Mouse (Mus musculus) yolk sac, embryonic 10.5 days (tissue): ENCODE results near the gene Sigirr.

Source experiments
- DNase-seq: peaks from one replicate; pipeline ENCODE4 v3.0.0-alpha.2; 2017; ENCODE audit warnings: low spot score

The Sigirr gene

GRCm38 (mm10) chr7:141099911-141100691, at the start of gene Sigirr:
TSS of gene Sigirr (minus strand) at chr7:141100572.
- peak; percentile 84 for DNase-seq

- DNase-seq: peak; percentile 21
Observed at GRCm38 (mm10) chr7:141148639-141149038, 48.3 kb upstream of the Sigirr start.

GRCm38 (mm10) chr7:141147044-141147443, 46.7 kb upstream of the Sigirr start:
- no peak for DNase-seq

GRCm38 (mm10) chr7:141146043-141146595, 45.7 kb upstream of the Sigirr start:
- no peak for DNase-seq

GRCm38 (mm10) chr7:141145403-141145802, 45.0 kb upstream of the Sigirr start:
- DNase-seq: no peak

GRCm38 (mm10) chr7:141144650-141145049, 44.3 kb upstream of the Sigirr start:
- DNase-seq: no peak

GRCm38 (mm10) chr7:141143861-141144260, 43.5 kb upstream of the Sigirr start:
- no peak for DNase-seq

- DNase-seq: no peak
Observed at GRCm38 (mm10) chr7:141143112-141143511, 42.7 kb upstream of the Sigirr start.

- no peak for DNase-seq
Observed at GRCm38 (mm10) chr7:141141326-141141725, 41.0 kb upstream of the Sigirr start.

GRCm38 (mm10) chr7:141131904-141132755, 31.8 kb upstream of the Sigirr start:
- DNase-seq: peak; percentile 32

- peak; percentile 93 for DNase-seq
Observed at GRCm38 (mm10) chr7:141131024-141131820, 30.9 kb upstream of the Sigirr start.

GRCm38 (mm10) chr7:141123517-141123856, 23.1 kb upstream of the Sigirr start:
- DNase-seq: no peak

- DNase-seq: peak; percentile 100
Observed at GRCm38 (mm10) chr7:141122689-141123516, 22.5 kb upstream of the Sigirr start.

- DNase-seq: peak; percentile 67
Observed at GRCm38 (mm10) chr7:141122245-141122644, 21.9 kb upstream of the Sigirr start, which contains the start of gene Ptdss2. TSS of gene Ptdss2 (plus strand) at chr7:141122382.

- DNase-seq: peak; percentile 86
Observed at GRCm38 (mm10) chr7:141121051-141121531, 20.7 kb upstream of the Sigirr start.

GRCm38 (mm10) chr7:141120605-141121004, 20.2 kb upstream of the Sigirr start:
- no peak for DNase-seq

GRCm38 (mm10) chr7:141119487-141119886, 19.1 kb upstream of the Sigirr start:
- peak; percentile 20 for DNase-seq

- DNase-seq: peak; percentile 60
Observed at GRCm38 (mm10) chr7:141117636-141118035, 17.3 kb upstream of the Sigirr start, which contains the start of gene Ano9. TSS of gene Ano9 (minus strand) at chr7:141117806.

- DNase-seq: no peak
Observed at GRCm38 (mm10) chr7:141115874-141116273, 15.5 kb upstream of the Sigirr start.

- no peak for DNase-seq
Observed at GRCm38 (mm10) chr7:141103161-141103560, 2.8 kb upstream of the Sigirr start.

- no peak for DNase-seq
Observed at GRCm38 (mm10) chr7:141097177-141097576, 3.2 kb downstream of the Sigirr start.
